Mouse (Mus musculus): ENCODE results near the gene Polr1a. TPM values are rescaled to one million over a fixed set of nuclear protein-coding genes. Genes with fewer than 3 reads are reported as not detected.

The Polr1a gene
- 31.0 and 36.1 TPM in 2 replicates for polyA plus RNA-seq (2014; fragmentation: Nextera tagmentation; extraction: Ambion mirVana)

DNA sequence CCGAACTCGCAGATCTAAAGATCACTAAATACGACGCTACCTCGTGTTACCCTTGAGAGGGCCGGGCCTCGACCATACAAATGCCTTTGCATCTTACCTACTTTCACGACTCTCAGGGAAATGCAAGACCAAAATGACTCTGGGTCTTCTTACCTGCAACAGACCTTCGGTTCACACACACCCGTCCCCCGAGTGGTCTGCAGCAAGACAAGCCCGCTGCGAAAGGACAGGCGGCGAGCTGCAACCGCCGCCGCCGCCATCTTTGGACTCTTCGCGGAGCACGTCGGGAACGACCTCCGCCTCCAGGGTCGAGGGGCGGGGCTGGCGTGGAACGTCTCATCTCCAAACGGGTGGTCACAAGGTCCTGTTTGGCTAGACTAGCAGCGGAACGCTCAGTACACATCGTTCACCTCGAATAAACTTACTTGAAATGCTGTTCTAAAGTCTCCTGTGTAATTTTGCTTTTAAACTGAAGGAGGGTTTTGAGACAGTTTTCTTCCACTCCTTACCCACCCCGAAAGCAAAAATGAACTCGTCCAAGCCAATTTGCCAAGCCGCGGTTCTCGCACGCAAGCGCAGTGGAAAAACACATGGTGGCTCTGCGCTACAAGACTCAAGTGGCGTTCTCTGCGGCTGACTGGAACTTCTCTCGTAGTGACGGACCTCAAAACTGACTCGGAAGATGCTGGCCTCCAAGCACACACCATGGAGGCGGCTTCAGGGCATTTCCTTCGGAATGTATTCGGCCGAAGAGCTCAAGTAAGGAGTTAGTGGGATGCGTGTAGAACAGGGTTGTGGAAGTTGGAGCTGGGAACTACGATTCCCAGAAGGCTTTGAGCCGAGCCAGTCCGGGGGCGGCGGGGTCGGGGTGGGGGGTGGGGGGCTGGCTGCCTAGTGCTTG is at the start of gene Polr1a, which contains the start of gene Ptcd3:
Polr1a (plus strand) TSS at position 573 of the 901 bp plus-strand sequence.
Ptcd3 (minus strand) TSS at position 270 of the 901 bp plus-strand sequence.
- Histone ChIP-seq H3K27ac (replicated peaks; ENCODE audit: low read depth, low read length) (0 out of 2 replicates have a peak within 1 kb of the TSS, but pooled peaks have one; percentile 33), H3K4me3 (ENCODE audit: low read depth, low read length) (peak within 1 kb of the TSS; percentile 72), H3K27me3 (ENCODE audit: control insufficient read depth, insufficient read depth, low read length) (no peaks in the 10 kb centered on the region), H3K9me3 (ENCODE audit: control insufficient read depth, low read length) (no peaks in the 10 kb centered on the region), H3K9ac (ENCODE audit: low read length) (peak within 1 kb of the TSS; percentile 69), H3K4me2 (ENCODE audit: low read depth, severe bottlenecking) (peak within 1 kb of the TSS; percentile 53), H3K4me1 (ENCODE audit: control insufficient read depth, insufficient read depth, low read length) (no peaks in the 10 kb centered on the region), H3K36me3 (ENCODE audit: control insufficient read depth, insufficient read depth, low read length) (peaks cover 8% of the 10 kb centered on the region; the same call in 1 of the 2 replicates)
- WGBS = under 1% methylated on average over 58 of the region's 58 CpGs
- DNase-seq (ENCODE audit: low spot score) (peak; percentile 95), ATAC-seq (ENCODE audit: insufficient number of reproducible peaks, low FRiP score, low TSS enrichment, low read depth) (peak; percentile 88)

DNA sequence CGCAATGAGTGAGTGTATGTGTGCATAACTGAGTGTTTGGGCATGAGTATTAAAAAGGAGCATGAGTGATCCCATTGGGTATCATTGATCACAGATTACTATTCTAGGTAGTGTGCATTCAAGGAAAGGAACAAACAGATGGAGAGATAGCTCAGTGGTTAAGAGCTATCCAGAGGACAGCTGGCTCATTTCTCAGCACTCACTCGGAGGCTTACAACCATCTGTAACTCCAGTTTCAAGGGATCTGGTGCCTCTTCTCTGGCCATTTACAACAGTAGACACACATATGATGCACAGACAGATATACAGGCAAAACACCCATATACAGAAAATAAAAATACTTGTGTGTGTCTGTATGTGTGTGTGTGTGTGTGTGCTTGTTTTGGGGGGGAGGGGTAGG is 41.1 kb upstream of the Polr1a start:
- Histone ChIP-seq H3K4me2 (ENCODE audit: low read depth, severe bottlenecking) (no peak overlapping the region), H3K27ac (replicated peaks; ENCODE audit: low read depth, low read length) (no peak overlapping the region), H3K9me3 (ENCODE audit: control insufficient read depth, low read length) (no peaks in the 10 kb centered on the region), H3K36me3 (ENCODE audit: control insufficient read depth, insufficient read depth, low read length) (peaks cover 26% of the 10 kb centered on the region), H3K27me3 (ENCODE audit: control insufficient read depth, insufficient read depth, low read length) (no peaks in the 10 kb centered on the region), H3K4me3 (ENCODE audit: low read depth, low read length) (no peak overlapping the region), H3K9ac (ENCODE audit: low read length) (no peak overlapping the region), H3K4me1 (ENCODE audit: control insufficient read depth, insufficient read depth, low read length) (no peaks in the 10 kb centered on the region)
- WGBS = 97% methylated on average over 2 of the region's 2 CpGs
- no peak for ATAC-seq (ENCODE audit: insufficient number of reproducible peaks, low FRiP score, low TSS enrichment, low read depth)
- DNase-seq (ENCODE audit: low spot score) = no peak

DNA sequence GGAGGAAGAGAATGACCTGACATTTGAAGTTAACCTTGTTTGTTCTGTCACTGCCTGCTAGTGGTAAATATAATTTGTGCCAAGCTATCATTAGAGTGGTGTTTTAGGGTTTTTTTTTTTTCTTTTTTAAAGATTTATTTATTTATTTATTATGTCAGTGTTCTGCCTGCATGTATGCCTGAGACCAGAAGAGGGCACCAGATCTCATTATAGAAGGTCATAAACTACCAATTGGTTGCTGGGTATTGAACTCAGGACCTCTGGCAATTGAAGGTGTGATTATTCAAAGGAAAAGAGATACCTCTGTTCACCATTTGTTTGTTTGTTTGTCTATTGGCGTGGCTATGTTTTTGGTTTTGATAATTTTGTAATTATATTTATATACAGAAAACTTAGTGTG is 40.0 kb upstream of the Polr1a start:
- no peak overlapping the region for H3K4me2 ChIP-seq (ENCODE audit: low read depth, severe bottlenecking)
- H3K4me1 ChIP-seq (ENCODE audit: control insufficient read depth, insufficient read depth, low read length) = no peaks in the 10 kb centered on the region
- ATAC-seq (ENCODE audit: insufficient number of reproducible peaks, low FRiP score, low TSS enrichment, low read depth) (no peak), DNase-seq (ENCODE audit: low spot score) (no peak)
- WGBS = 82% methylated on average over 1 of the region's 1 CpGs
- peaks cover 30% of the 10 kb centered on the region for H3K36me3 ChIP-seq (ENCODE audit: control insufficient read depth, insufficient read depth, low read length)
- no peaks in the 10 kb centered on the region for H3K9me3 ChIP-seq (ENCODE audit: control insufficient read depth, low read length)
- no peak overlapping the region for H3K9ac ChIP-seq (ENCODE audit: low read length)
- no peak overlapping the region for H3K27ac ChIP-seq (replicated peaks; ENCODE audit: low read depth, low read length)
- no peaks in the 10 kb centered on the region for H3K27me3 ChIP-seq (ENCODE audit: control insufficient read depth, insufficient read depth, low read length)
- H3K4me3 ChIP-seq (ENCODE audit: low read depth, low read length) = no peak overlapping the region

DNA sequence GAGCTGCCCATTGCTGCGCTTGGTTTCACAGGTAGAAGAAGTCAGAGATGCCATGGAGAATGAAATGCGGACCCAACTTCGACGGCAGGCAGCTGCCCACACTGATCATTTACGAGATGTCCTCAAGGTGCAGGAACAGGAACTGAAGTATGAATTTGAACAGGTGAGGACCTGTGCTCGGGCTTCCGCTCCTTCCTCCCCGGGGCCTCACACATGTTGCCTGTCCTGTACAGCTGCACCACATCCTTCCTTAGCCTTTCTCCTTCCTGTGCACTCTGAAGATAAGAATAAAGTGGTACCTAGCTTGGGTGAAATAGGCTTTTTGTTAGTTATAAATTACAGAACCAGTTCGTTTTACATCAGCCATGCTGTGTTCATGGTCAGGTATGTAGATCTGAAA is 37.5 kb upstream of the Polr1a start:
- ATAC-seq (ENCODE audit: insufficient number of reproducible peaks, low FRiP score, low TSS enrichment, low read depth) (no peak), DNase-seq (ENCODE audit: low spot score) (no peak)
- Histone ChIP-seq H3K9ac (ENCODE audit: low read length) (no peak overlapping the region), H3K36me3 (ENCODE audit: control insufficient read depth, insufficient read depth, low read length) (peaks cover 25% of the 10 kb centered on the region), H3K27me3 (ENCODE audit: control insufficient read depth, insufficient read depth, low read length) (no peaks in the 10 kb centered on the region), H3K27ac (replicated peaks; ENCODE audit: low read depth, low read length) (no peak overlapping the region), H3K4me1 (ENCODE audit: control insufficient read depth, insufficient read depth, low read length) (no peaks in the 10 kb centered on the region), H3K9me3 (ENCODE audit: control insufficient read depth, low read length) (no peaks in the 10 kb centered on the region), H3K4me2 (ENCODE audit: low read depth, severe bottlenecking) (no peak overlapping the region), H3K4me3 (ENCODE audit: low read depth, low read length) (no peak overlapping the region)
- 95% methylated on average over 9 of the region's 9 CpGs for WGBS

DNA sequence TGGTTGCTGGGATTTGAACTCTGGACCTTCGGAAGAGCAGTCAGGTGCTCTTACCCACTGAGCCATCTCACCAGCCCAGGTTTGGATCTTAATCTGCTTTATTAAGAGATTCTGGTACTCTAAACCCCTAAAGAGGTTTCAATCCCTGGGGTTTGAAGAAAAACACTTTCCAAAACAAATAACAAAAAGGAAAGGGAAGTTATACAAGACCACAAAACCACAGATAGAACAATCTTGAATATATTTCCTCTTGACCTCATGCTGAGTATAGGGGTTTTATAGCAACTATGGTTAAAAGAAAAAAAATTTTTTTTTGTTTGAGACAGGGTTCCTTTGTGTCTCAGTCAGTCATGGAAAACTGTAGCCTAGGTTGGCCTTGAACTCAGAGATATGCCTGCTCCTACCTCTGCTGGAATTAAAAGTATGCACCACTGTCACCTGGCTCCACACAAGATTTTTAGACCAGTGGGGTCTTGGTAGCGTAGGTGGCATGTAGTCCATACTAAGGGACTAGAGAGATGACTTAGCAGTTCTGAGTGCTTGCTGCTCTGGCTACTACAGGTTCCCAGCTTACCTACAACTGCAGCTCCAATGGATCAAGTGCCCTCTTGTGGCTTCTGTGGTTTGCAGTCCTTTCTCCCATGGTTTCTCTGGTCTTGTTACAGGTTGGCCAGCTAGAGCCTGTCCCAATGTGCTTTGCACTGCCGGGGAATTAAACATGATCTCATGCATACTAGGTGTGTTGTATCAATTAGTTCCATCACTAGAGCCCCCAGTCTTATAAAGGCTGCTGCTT is 30.7 kb upstream of the Polr1a start:
- H3K4me2 ChIP-seq (ENCODE audit: low read depth, severe bottlenecking) = no peak overlapping the region
- H3K4me3 ChIP-seq (ENCODE audit: low read depth, low read length) = no peak overlapping the region
- no peak overlapping the region for H3K27ac ChIP-seq (replicated peaks; ENCODE audit: low read depth, low read length)
- H3K9ac ChIP-seq (ENCODE audit: low read length) = no peak overlapping the region
- 90% methylated on average over 3 of the region's 3 CpGs for WGBS
- DNase-seq (ENCODE audit: low spot score) = no peak
- peaks cover 35% of the 10 kb centered on the region for H3K36me3 ChIP-seq (ENCODE audit: control insufficient read depth, insufficient read depth, low read length)
- H3K27me3 ChIP-seq (ENCODE audit: control insufficient read depth, insufficient read depth, low read length) = no peaks in the 10 kb centered on the region
- no peaks in the 10 kb centered on the region for H3K4me1 ChIP-seq (ENCODE audit: control insufficient read depth, insufficient read depth, low read length)
- H3K9me3 ChIP-seq (ENCODE audit: control insufficient read depth, low read length) = no peaks in the 10 kb centered on the region
- no peak for ATAC-seq (ENCODE audit: insufficient number of reproducible peaks, low FRiP score, low TSS enrichment, low read depth)

DNA sequence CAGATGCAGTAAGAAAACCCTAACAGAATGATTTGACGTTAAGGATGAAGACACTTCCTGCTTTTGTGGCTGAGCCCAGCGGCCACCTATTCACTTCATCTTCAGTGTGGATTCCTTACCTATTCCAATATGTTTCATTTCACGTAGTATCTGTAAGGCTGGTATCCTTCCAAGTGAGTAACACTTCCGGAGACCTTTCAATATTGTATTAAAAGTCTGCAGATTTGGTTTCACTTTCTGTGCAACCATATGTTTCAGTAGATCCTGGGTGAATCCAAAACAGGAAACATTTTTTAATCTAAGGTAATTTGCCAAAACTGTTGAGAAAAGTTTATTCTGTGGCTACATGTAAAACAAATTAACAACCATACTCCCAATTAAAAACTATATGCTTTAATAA is 15.6 kb upstream of the Polr1a start:
- H3K36me3 ChIP-seq (ENCODE audit: control insufficient read depth, insufficient read depth, low read length) = peaks cover 18% of the 10 kb centered on the region

DNA sequence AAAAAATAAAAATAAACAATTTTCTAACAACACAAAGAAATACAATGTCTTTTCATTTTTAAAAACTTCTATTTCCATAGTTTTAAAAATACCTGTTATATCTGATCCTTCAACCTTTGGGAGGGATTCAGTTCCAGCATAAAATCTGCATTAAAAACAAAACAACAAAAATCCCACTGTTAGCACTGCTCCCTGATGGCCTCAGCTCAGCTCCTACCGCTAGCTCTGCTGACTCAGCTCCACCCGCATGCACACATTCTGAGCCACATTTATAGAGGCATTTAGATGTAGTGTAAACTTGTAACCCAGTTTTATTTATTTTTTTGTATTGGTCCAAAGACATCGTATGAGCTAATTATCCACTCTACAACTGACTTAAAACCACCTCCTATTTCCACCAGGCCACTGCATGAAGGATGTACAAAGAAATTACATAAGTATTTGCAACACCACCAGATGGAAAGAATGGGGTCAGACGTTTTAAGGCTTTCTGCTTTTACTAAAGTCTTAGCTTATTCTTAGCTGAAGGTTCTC is 1.1 kb upstream of the Polr1a start:
- Histone ChIP-seq H3K36me3 (ENCODE audit: control insufficient read depth, insufficient read depth, low read length) (peaks cover 8% of the 10 kb centered on the region; the same call in 1 of the 2 replicates), H3K4me1 (ENCODE audit: control insufficient read depth, insufficient read depth, low read length) (no peaks in the 10 kb centered on the region), H3K27me3 (ENCODE audit: control insufficient read depth, insufficient read depth, low read length) (no peaks in the 10 kb centered on the region), H3K4me3 (ENCODE audit: low read depth, low read length) (peak overlapping the region; percentile 72), H3K4me2 (ENCODE audit: low read depth, severe bottlenecking) (peak overlapping the region; percentile 53), H3K27ac (replicated peaks; ENCODE audit: low read depth, low read length) (no peak overlapping the region), H3K9ac (ENCODE audit: low read length) (peak overlapping the region; percentile 69), H3K9me3 (ENCODE audit: control insufficient read depth, low read length) (no peaks in the 10 kb centered on the region)
- no peak for DNase-seq (ENCODE audit: low spot score)
- ATAC-seq (ENCODE audit: insufficient number of reproducible peaks, low FRiP score, low TSS enrichment, low read depth) = no peak
- WGBS = 7% methylated on average over 4 of the region's 4 CpGs

More for the DNA sequence above, 15.6 kb upstream of the Polr1a start:
- 93% methylated on average over 4 of the region's 4 CpGs for WGBS
- H3K9ac ChIP-seq (ENCODE audit: low read length) = no peak overlapping the region
- no peak for ATAC-seq (ENCODE audit: insufficient number of reproducible peaks, low FRiP score, low TSS enrichment, low read depth)
- H3K27ac ChIP-seq (replicated peaks; ENCODE audit: low read depth, low read length) = no peak overlapping the region
- H3K4me2 ChIP-seq (ENCODE audit: low read depth, severe bottlenecking) = no peak overlapping the region
- H3K4me3 ChIP-seq (ENCODE audit: low read depth, low read length) = no peak overlapping the region
- no peaks in the 10 kb centered on the region for H3K4me1 ChIP-seq (ENCODE audit: control insufficient read depth, insufficient read depth, low read length)
- H3K9me3 ChIP-seq (ENCODE audit: control insufficient read depth, low read length) = no peaks in the 10 kb centered on the region
- DNase-seq (ENCODE audit: low spot score) = no peak
- H3K27me3 ChIP-seq (ENCODE audit: control insufficient read depth, insufficient read depth, low read length) = no peaks in the 10 kb centered on the region

DNA sequence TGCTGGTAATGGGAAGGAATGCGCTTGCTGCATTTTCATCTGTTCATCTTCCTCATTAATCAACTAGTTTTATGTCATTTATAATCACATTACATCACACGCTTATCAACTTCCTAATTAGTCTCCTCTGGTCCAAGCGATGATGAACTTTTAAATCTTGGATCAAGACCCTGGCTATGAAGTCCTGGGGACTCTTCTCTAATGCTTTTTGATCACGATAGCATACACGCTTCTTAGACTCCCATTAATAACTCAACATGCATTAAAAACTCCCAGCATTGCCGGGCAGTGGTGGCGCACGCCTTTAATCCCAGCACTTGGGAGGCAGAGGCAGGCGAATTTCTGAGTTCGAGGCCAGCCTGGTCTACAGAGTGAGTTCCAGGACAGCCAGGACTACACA is 531 bp downstream of the Polr1a start:
- Histone ChIP-seq H3K27me3 (ENCODE audit: control insufficient read depth, insufficient read depth, low read length) (no peaks in the 10 kb centered on the region), H3K4me1 (ENCODE audit: control insufficient read depth, insufficient read depth, low read length) (no peaks in the 10 kb centered on the region), H3K9ac (ENCODE audit: low read length) (no peak overlapping the region; the same call in 1 of the 2 replicates), H3K4me3 (ENCODE audit: low read depth, low read length) (peak overlapping the region; percentile 72), H3K36me3 (ENCODE audit: control insufficient read depth, insufficient read depth, low read length) (peaks cover 6% of the 10 kb centered on the region; the same call in 1 of the 2 replicates), H3K9me3 (ENCODE audit: control insufficient read depth, low read length) (no peaks in the 10 kb centered on the region), H3K4me2 (ENCODE audit: low read depth, severe bottlenecking) (peak overlapping the region; percentile 53), H3K27ac (replicated peaks; ENCODE audit: low read depth, low read length) (no peak overlapping the region)
- 29% methylated on average over 10 of the region's 10 CpGs for WGBS
- no peak for ATAC-seq (ENCODE audit: insufficient number of reproducible peaks, low FRiP score, low TSS enrichment, low read depth)
- DNase-seq (ENCODE audit: low spot score) = no peak

Measured in limb, embryonic 11.5 days (tissue).